Mouse (Mus musculus): ENCODE data around the gene Slamf7. TPM values are rescaled to one million over a fixed set of nuclear protein-coding genes. Genes with fewer than 3 reads are reported as not detected.

Gene Slamf7
- total and polyA plus RNA-seq, 3 experiments: 0.16 to 0.35 (median 0.21) TPM

GRCm38 (mm10) chr1:171610026-171610425 is 42.8 kb downstream of the Slamf7 start:
- Histone ChIP-seq H3K4me3 (no peak overlapping the region), H3K27me3 (ENCODE audit: control insufficient read depth, insufficient read depth, low read length) (no peaks in the 10 kb centered on the region), H3K9ac (ENCODE audit: low read depth, low read length) (no peak overlapping the region), H3K79me2 (replicated peaks; ENCODE audit: control insufficient read depth, insufficient read depth, low read length) (no peaks in the 10 kb centered on the region), H3K27ac (no peak overlapping the region), H3K36me3 (ENCODE audit: control insufficient read depth, insufficient read depth, low read length) (no peaks in the 10 kb centered on the region), H3K4me1 (ENCODE audit: control insufficient read depth, insufficient read depth, low read length) (no peaks in the 10 kb centered on the region)
- DNase-seq: no peak
- no peak for TF ChIP-seq POLR2A (IDR thresholded peaks at IDR 0.05; ENCODE audit: insufficient read depth, low read depth, low read length)
- no peak for TF ChIP-seq EP300 (IDR thresholded peaks at IDR 0.05; ENCODE audit: insufficient read depth, low read depth, low read length)
- peak; percentile 31 for TF ChIP-seq CTCF (IDR thresholded peaks at IDR 0.05)
- intact Hi-C loops (cut with DNase I): no loop called here
- 86% methylated on average over 2 of the region's 2 CpGs for WGBS

- intact Hi-C loops (cut with DNase I): no loop called here
- Histone ChIP-seq H3K4me1 (ENCODE audit: control insufficient read depth, insufficient read depth, low read length) (no peaks in the 10 kb centered on the region), H3K4me3 (no peak within 1 kb of the TSS), H3K79me2 (replicated peaks; ENCODE audit: control insufficient read depth, insufficient read depth, low read length) (no peaks in the 10 kb centered on the region), H3K9ac (ENCODE audit: low read depth, low read length) (no peak within 1 kb of the TSS), H3K36me3 (ENCODE audit: control insufficient read depth, insufficient read depth, low read length) (no peaks in the 10 kb centered on the region), H3K27ac (no peak within 1 kb of the TSS), H3K27me3 (ENCODE audit: control insufficient read depth, insufficient read depth, low read length) (no peaks in the 10 kb centered on the region)
- 78% methylated on average over 9 of the region's 9 CpGs for WGBS
- no peak for TF ChIP-seq POLR2A (IDR thresholded peaks at IDR 0.05; ENCODE audit: insufficient read depth, low read depth, low read length)
- no peak for TF ChIP-seq EP300 (IDR thresholded peaks at IDR 0.05; ENCODE audit: insufficient read depth, low read depth, low read length)
- DNase-seq: peak in 1 of 2 experiments; percentile 40
Measured at GRCm38 (mm10) chr1:171607176-171607575, 45.7 kb downstream of the Slamf7 start, which contains the start of gene Ly9. Gene Ly9 (minus strand): TSS chr1:171607410.

GRCm38 (mm10) chr1:171606656-171607055 is 46.2 kb downstream of the Slamf7 start:
- no peak overlapping the region for H3K9ac ChIP-seq (ENCODE audit: low read depth, low read length)
- intact Hi-C loops (cut with DNase I): no loop called here
- WGBS: 62% methylated on average over 3 of the region's 3 CpGs
- H3K4me1 ChIP-seq (ENCODE audit: control insufficient read depth, insufficient read depth, low read length): no peaks in the 10 kb centered on the region
- H3K36me3 ChIP-seq (ENCODE audit: control insufficient read depth, insufficient read depth, low read length): no peaks in the 10 kb centered on the region
- H3K79me2 ChIP-seq (replicated peaks; ENCODE audit: control insufficient read depth, insufficient read depth, low read length): no peaks in the 10 kb centered on the region
- H3K27me3 ChIP-seq (ENCODE audit: control insufficient read depth, insufficient read depth, low read length): no peaks in the 10 kb centered on the region
- no peak overlapping the region for H3K4me3 ChIP-seq
- H3K27ac ChIP-seq: no peak overlapping the region
- no peak for TF ChIP-seq CTCF (IDR thresholded peaks at IDR 0.05)
- no peak for TF ChIP-seq POLR2A (IDR thresholded peaks at IDR 0.05; ENCODE audit: insufficient read depth, low read depth, low read length)
- TF ChIP-seq EP300 (IDR thresholded peaks at IDR 0.05; ENCODE audit: insufficient read depth, low read depth, low read length): no peak
- no peak for DNase-seq

- intact Hi-C loops (cut with DNase I): no loop called here
- no peak overlapping the region for H3K27ac ChIP-seq
- DNase-seq: no peak
- 76% methylated on average over 3 of the region's 3 CpGs for WGBS
- H3K4me1 ChIP-seq (ENCODE audit: control insufficient read depth, insufficient read depth, low read length): no peaks in the 10 kb centered on the region
- no peaks in the 10 kb centered on the region for H3K36me3 ChIP-seq (ENCODE audit: control insufficient read depth, insufficient read depth, low read length)
- H3K9ac ChIP-seq (ENCODE audit: low read depth, low read length): no peak overlapping the region
- H3K4me3 ChIP-seq: no peak overlapping the region
- H3K27me3 ChIP-seq (ENCODE audit: control insufficient read depth, insufficient read depth, low read length): no peaks in the 10 kb centered on the region
- TF ChIP-seq POLR2A (IDR thresholded peaks at IDR 0.05; ENCODE audit: insufficient read depth, low read depth, low read length): no peak
- no peak for TF ChIP-seq CTCF (IDR thresholded peaks at IDR 0.05)
- no peak for TF ChIP-seq EP300 (IDR thresholded peaks at IDR 0.05; ENCODE audit: insufficient read depth, low read depth, low read length)
- no peaks in the 10 kb centered on the region for H3K79me2 ChIP-seq (replicated peaks; ENCODE audit: control insufficient read depth, insufficient read depth, low read length)
Measured at GRCm38 (mm10) chr1:171604686-171605085, 48.1 kb downstream of the Slamf7 start.

GRCm38 (mm10) chr1:171584584-171584983 is 68.3 kb downstream of the Slamf7 start:
- DNase-seq: no peak
- Histone ChIP-seq H3K9ac (ENCODE audit: low read depth, low read length) (no peak overlapping the region), H3K79me2 (replicated peaks; ENCODE audit: control insufficient read depth, insufficient read depth, low read length) (no peaks in the 10 kb centered on the region), H3K27me3 (ENCODE audit: control insufficient read depth, insufficient read depth, low read length) (no peaks in the 10 kb centered on the region), H3K27ac (no peak overlapping the region), H3K4me1 (ENCODE audit: control insufficient read depth, insufficient read depth, low read length) (no peaks in the 10 kb centered on the region), H3K4me3 (no peak overlapping the region), H3K36me3 (ENCODE audit: control insufficient read depth, insufficient read depth, low read length) (no peaks in the 10 kb centered on the region)
- TF ChIP-seq POLR2A (IDR thresholded peaks at IDR 0.05; ENCODE audit: insufficient read depth, low read depth, low read length) (no peak), EP300 (IDR thresholded peaks at IDR 0.05; ENCODE audit: insufficient read depth, low read depth, low read length) (no peak), CTCF (IDR thresholded peaks at IDR 0.05) (no peak)
- intact Hi-C loops (cut with DNase I): no loop called here
- 44% methylated on average over 2 of the region's 2 CpGs for WGBS

Small RNA genes lying within 50 kb of the gene (microRNA-seq; reads per million reads assigned to microRNA genes)
- 0 reads per million in 2 experiments for gene Mir7683

Other genes starting within 250 kb of the Slamf7 start
- gene Usf1, start 241.7 kb downstream of the Slamf7 start, total RNA-seq (2021): 10 to 100 TPM; 38.4 to 46.6 TPM
- 47.8 and 64.2 TPM in 2 replicates for gene Usf1, start 241.7 kb downstream of the Slamf7 start, polyA plus RNA-seq (2012; rRNA removed)
- 1 to 10 TPM; 1.3 to 1.8 TPM for gene Tstd1, start 234.2 kb downstream of the Slamf7 start, total RNA-seq (2021)
- 2.2 and 3.1 TPM in 2 replicates for gene Tstd1, start 234.2 kb downstream of the Slamf7 start, polyA plus RNA-seq (2012; rRNA removed)
- 10 to 100 TPM; 32.9 to 36.1 TPM for gene F11r, start 215.5 kb downstream of the Slamf7 start, total RNA-seq (2021)
- gene F11r, start 215.5 kb downstream of the Slamf7 start, polyA plus RNA-seq (2012; rRNA removed): 47.5 and 58.3 TPM in 2 replicates
- gene Alyref2, start 149.6 kb downstream of the Slamf7 start, total RNA-seq (2021): 1 to 10 TPM; 1.6 to 2.2 TPM
- 2.5 TPM in 2 replicates for gene Alyref2, start 149.6 kb downstream of the Slamf7 start, polyA plus RNA-seq (2012; rRNA removed)
- not detected for gene Itln1, start 117.7 kb downstream of the Slamf7 start, total RNA-seq (2021)
- 0.16 TPM in 1 of 2 replicates, not detected in the other for gene Itln1, start 117.7 kb downstream of the Slamf7 start, polyA plus RNA-seq (2012; rRNA removed)
- under 1 TPM; 0.21 to 0.36 TPM for gene Cd244a, start 93.8 kb downstream of the Slamf7 start, total RNA-seq (2021)
- gene Cd244a, start 93.8 kb downstream of the Slamf7 start, polyA plus RNA-seq (2012; rRNA removed): 0.29 and 0.88 TPM in 2 replicates
- gene Ly9, start 45.6 kb downstream of the Slamf7 start, total RNA-seq (2021): under 1 TPM; 0.36 to 0.60 TPM
- gene Ly9, start 45.6 kb downstream of the Slamf7 start, polyA plus RNA-seq (2012; rRNA removed): 0.35 and 0.74 TPM in 2 replicates
- gene Cd48, start 29.0 kb upstream of the Slamf7 start, total RNA-seq (2021): 1 to 10 TPM; 2.3 to 2.7 TPM
- gene Cd48, start 29.0 kb upstream of the Slamf7 start, polyA plus RNA-seq (2012; rRNA removed): 3.6 and 4.5 TPM in 2 replicates
- gene Slamf1, start 114.1 kb upstream of the Slamf7 start, total RNA-seq (2021): 1 to 10 TPM in 1 of 2 experiments, under 1 TPM in 1; 0.47 to 1.2 TPM
- 0.35 and 0.64 TPM in 2 replicates for gene Slamf1, start 114.1 kb upstream of the Slamf7 start, polyA plus RNA-seq (2012; rRNA removed)
- gene Cd84, start 186.7 kb upstream of the Slamf7 start, total RNA-seq (2021): 1 to 10 TPM; 2.6 to 4.6 TPM
- gene Cd84, start 186.7 kb upstream of the Slamf7 start, polyA plus RNA-seq (2012; rRNA removed): 1.6 and 2.2 TPM in 2 replicates
- under 1 TPM in 1 of 2 experiments, not detected in 1; 0.09 TPM for gene Gm10521, start 242.6 kb upstream of the Slamf7 start, total RNA-seq (2021)
- 0.15 and 0.41 TPM in 2 replicates for gene Gm10521, start 242.6 kb upstream of the Slamf7 start, polyA plus RNA-seq (2012; rRNA removed)

Data from heart, adult 2 months (tissue).